Mouse (Mus musculus) liver, embryonic 14.5 days (tissue): ENCODE results near the gene Dclre1c.

Experiments used
- CTCF ChIP-seq: IDR thresholded peaks from 2 replicates; pipeline ENCODE4 v1.5.1; 2016; ENCODE audit warnings: antibody characterized with exemption, low read depth, control low read depth
- EP300 ChIP-seq: IDR thresholded peaks from 2 replicates; pipeline ENCODE4 v1.6.1; 2016; ENCODE audit warnings: antibody characterized with exemption, low read depth

DNA sequence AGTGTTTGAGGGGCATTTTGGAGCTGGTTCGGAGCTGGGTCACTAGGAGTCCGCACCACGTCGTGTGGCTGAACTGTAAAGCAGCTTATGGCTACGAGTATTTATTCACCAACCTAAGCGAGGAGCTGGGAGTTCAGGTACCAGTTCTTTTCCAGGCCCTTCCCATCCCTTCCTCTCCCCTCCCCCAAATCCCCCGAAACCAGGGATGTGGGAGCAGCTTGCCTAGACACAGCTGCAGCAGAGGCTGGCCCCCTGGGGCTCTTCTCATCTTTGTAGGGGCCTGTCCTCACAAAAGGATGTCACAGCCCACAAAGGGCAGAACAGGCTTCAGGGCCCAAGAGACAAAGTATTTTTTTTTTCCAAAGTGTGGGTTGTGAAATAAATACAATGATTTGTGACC is 14.0 kb downstream of the Dclre1c start:
- no peak for TF ChIP-seq CTCF
- TF ChIP-seq EP300, result no peak
